Mouse (Mus musculus): ENCODE results near the gene Olfr513.

The Olfr513 gene

GRCm38 (mm10) chr7:108750673-108751072 lies at the start of gene Olfr513:
Gene Olfr513 (plus strand): TSS chr7:108750973.
- no peak for DNase-seq (ENCODE audit: low spot score)

DNA sequence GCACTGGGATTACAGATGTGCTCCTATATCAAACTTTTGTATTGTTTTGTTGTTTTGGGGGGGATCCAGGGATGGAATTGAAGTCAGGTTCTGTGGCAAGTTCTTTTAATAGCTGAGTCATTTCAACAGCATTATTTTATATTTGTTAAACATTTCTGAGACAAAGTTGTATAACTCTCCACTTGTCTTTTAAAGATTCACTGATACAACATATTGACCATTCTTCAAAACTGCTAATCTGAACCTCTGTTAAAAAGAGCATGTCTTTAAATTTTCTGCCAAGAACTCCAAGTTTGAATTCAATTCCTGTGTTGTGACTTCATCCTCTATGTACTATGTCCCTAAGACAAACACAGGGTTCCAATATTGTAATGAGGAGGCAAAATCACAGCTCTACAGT lies 37.8 kb upstream of the Olfr513 start, which contains the start of gene Olfr512:
TSS of gene Olfr512 (plus strand) at position 301 of the 400 bp plus-strand sequence.
- no peak for DNase-seq (ENCODE audit: low spot score)

- no peak for DNase-seq (ENCODE audit: low spot score)
These were observed 9.6 kb downstream of the Olfr513 start for GRCm38 (mm10) chr7:108760411-108760810.

GRCm38 (mm10) chr7:108797205-108797933 lies 46.6 kb downstream of the Olfr513 start:
- no peak for DNase-seq (ENCODE audit: low spot score)
